Mouse (Mus musculus): ENCODE measurements around the gene Stk16. TPM values are rescaled to one million over a fixed set of nuclear protein-coding genes. Genes with fewer than 3 reads are reported as not detected.

The Stk16 gene
- total RNA-seq, 2 experiments from 2014 or later, result 88.8 to 97.7 TPM

DNA sequence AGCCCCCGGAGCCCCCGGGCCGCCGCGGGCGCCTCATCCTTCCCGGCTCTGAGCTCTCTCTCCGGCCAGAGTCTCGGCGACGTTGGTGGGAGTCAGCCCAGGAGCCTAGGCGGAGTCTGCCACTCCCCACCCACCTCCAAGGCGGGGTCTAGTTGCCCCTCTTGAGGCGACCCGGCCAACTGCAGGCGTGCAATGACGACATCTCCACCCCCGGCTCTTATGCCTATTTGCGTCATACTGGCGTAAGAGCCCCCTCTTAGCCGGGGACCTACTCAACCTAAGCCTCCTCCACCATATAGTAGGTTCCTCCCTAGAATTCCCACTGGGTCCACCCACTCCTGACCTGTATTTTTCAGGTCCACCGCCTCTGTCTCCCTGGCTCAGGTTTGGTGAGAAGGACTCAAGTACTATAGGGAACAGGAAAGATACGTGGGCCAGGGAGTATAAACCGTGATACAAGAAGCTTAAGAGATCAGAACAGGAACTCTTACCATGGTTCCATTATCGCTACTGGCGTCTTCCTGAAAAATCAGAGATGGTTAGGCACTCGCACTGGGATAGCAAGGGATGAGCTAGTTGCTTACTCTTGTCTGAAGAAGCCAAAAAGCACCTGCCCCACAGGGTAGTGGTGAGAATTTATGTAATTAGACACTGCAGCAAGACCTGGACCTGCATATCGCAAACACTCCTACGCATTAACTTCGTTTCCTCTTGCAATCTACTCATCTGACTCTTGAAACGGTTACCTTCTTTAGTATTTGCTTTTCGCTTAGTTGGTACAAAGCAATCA is 53.6 kb downstream of the Stk16 start, which contains the start of gene Ptprn:
Gene Ptprn, minus strand, starts transcription at position 412 of the 790 bp plus-strand sequence.
- DNase-seq (ENCODE audit: low spot score in 2 of 2), result peak; percentile 61 to 62

Small RNA genes lying within 50 kb of the gene (microRNA-seq; reads per million reads assigned to microRNA genes)
- gene Gm27943, result 0 reads per million in 2 experiments

Other genes with a start within 250 kb of the Stk16 start
- 1 to 10 TPM; 2.3 to 2.4 TPM for gene Nhej1, start 85.6 kb upstream of the Stk16 start, total RNA-seq (2021)
- gene Slc23a3, start 76.9 kb upstream of the Stk16 start, total RNA-seq (2021), result under 1 TPM in 1 of 2 experiments, not detected in 1; 0.27 TPM
- gene Cnppd1, start 68.1 kb upstream of the Stk16 start, total RNA-seq (2021), result 10 to 100 TPM; 35.3 to 35.8 TPM
- gene Retreg2, start 68.1 kb upstream of the Stk16 start, total RNA-seq (2021), result 100 to 1,000 TPM; 138 to 144 TPM
- gene Zfand2b, start 42.2 kb upstream of the Stk16 start, total RNA-seq (2021), result 10 to 100 TPM; 25.5 to 27.3 TPM
- gene Abcb6, start 30.4 kb upstream of the Stk16 start, total RNA-seq (2021), result 10 to 100 TPM; 37.7 to 45.8 TPM
- 10 to 100 TPM; 19.9 to 21.0 TPM for gene Ankzf1, start 18.7 kb upstream of the Stk16 start, total RNA-seq (2021)
- gene Atg9a, start 18.6 kb upstream of the Stk16 start, total RNA-seq (2021), result 100 to 1,000 TPM in 1 of 2 experiments, 10 to 100 TPM in 1; 93.9 to 109 TPM
- 10 to 100 TPM; 22.4 to 23.2 TPM for gene Glb1l, start within 50 bp of the Stk16 start, total RNA-seq (2021)
- gene Tuba4a, start 9.0 kb downstream of the Stk16 start, total RNA-seq (2021), result 100 to 1,000 TPM; 348 to 373 TPM
- not detected for gene A630095N17Rik, start 21.3 kb downstream of the Stk16 start, total RNA-seq (2021)
- gene Dnajb2, start 25.6 kb downstream of the Stk16 start, total RNA-seq (2021), result 10 to 100 TPM; 52.9 to 60.9 TPM
- 100 to 1,000 TPM; 238 to 251 TPM for gene Ptprn, start 53.7 kb downstream of the Stk16 start, total RNA-seq (2021)
- 100 to 1,000 TPM; 108 to 111 TPM for gene Resp18, start 67.6 kb downstream of the Stk16 start, total RNA-seq (2021)
- gene Dnpep, start 107.2 kb downstream of the Stk16 start, total RNA-seq (2021), result 10 to 100 TPM; 59.7 to 66.2 TPM
- 1 to 10 TPM; 1.2 to 1.8 TPM for gene Des, start 149.5 kb downstream of the Stk16 start, total RNA-seq (2021)
- gene Speg, start 164.5 kb downstream of the Stk16 start, total RNA-seq (2021), result 100 to 1,000 TPM; 164 to 175 TPM
- 10 to 100 TPM; 55.0 to 60.5 TPM for gene Gmppa, start 225.1 kb downstream of the Stk16 start, total RNA-seq (2021)
- gene Asic4, start 239.6 kb downstream of the Stk16 start, total RNA-seq (2021), result 10 to 100 TPM; 16.2 to 17.4 TPM